Mouse (Mus musculus): Measurements from ENCODE around the gene Adck1. TPM values are rescaled to one million over a fixed set of nuclear protein-coding genes. Genes with fewer than 3 reads are reported as not detected.

Gene Adck1
- total and polyA plus RNA-seq, 2 experiments from 2014 or later: 22.1 to 30.3 TPM

DNA sequence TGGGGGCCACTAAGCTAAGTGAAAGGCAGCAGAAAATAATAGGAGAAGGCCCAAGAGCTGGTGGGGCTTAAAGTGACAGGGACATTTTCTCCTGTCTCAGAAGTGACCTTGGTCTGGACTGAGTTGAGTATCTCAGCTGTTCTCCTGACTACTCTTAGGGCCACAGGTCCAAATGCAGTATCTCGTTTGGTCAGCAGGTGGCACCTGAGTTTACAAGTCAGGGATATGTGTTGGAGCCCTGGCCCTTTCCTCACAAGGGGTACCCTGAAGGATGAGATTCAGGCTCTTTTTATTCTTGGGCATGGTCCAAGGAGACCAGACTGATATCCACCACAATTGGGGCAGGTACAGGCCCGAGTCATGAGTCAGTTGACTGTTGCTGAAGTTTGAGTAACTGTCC lies 44.8 kb downstream of the Adck1 start:
- Histone ChIP-seq H3K27me3 (ENCODE audit: control insufficient read depth, insufficient read depth, low read length) (no peaks in the 10 kb centered on the region), H3K4me3 (ENCODE audit: low read depth, low read length) (no peak overlapping the region), H3K9me3 (replicated peaks; ENCODE audit: control insufficient read depth, low read length) (no peaks in the 10 kb centered on the region), H3K4me1 (ENCODE audit: control insufficient read depth, insufficient read depth) (no peaks in the 10 kb centered on the region), H3K27ac (ENCODE audit: low read depth) (no peak overlapping the region), H3K9ac (replicated peaks; ENCODE audit: low read depth, low read length) (no peak overlapping the region), H3K4me2 (ENCODE audit: low read depth, low read length) (no peak overlapping the region), H3K36me3 (replicated peaks; ENCODE audit: control insufficient read depth, insufficient read depth, low read length) (peaks cover 7% of the 10 kb centered on the region)
- ATAC-seq (ENCODE audit: insufficient read depth, low read depth): no peak
- DNase-seq (ENCODE audit: low spot score): peak; percentile 30
- TF ChIP-seq CTCF (IDR thresholded peaks at IDR 0.05; ENCODE audit: low read depth) (peak; percentile 76), EP300 (IDR thresholded peaks at IDR 0.05; ENCODE audit: low read depth) (no peak)
- 24% methylated on average over 2 of the region's 2 CpGs for WGBS

DNA sequence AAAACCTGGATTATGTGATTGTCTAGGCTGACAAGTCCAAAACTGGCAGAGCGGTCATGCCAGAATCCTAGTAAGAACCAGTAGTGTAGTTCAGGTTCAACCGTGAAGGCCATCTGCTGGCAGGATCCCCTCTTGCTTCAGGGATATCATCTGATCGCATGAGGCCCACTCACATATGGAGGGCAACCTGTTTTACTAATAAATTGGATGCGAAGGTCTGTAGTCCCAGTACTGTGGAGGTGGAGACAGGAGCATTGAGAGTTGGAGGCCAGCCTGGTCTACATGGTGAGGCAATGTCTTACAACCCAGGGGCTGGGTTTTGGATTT lies 47.6 kb downstream of the Adck1 start:
- TF ChIP-seq CTCF (IDR thresholded peaks at IDR 0.05; ENCODE audit: low read depth): no peak
- TF ChIP-seq EP300 (IDR thresholded peaks at IDR 0.05; ENCODE audit: low read depth): no peak
- 96% methylated on average over 4 of the region's 4 CpGs for WGBS
- Histone ChIP-seq H3K9ac (replicated peaks; ENCODE audit: low read depth, low read length) (no peak overlapping the region), H3K4me2 (ENCODE audit: low read depth, low read length) (no peak overlapping the region), H3K4me3 (ENCODE audit: low read depth, low read length) (no peak overlapping the region), H3K27me3 (ENCODE audit: control insufficient read depth, insufficient read depth, low read length) (no peaks in the 10 kb centered on the region), H3K27ac (ENCODE audit: low read depth) (no peak overlapping the region), H3K4me1 (ENCODE audit: control insufficient read depth, insufficient read depth) (no peaks in the 10 kb centered on the region), H3K36me3 (replicated peaks; ENCODE audit: control insufficient read depth, insufficient read depth, low read length) (peaks cover 17% of the 10 kb centered on the region), H3K9me3 (replicated peaks; ENCODE audit: control insufficient read depth, low read length) (no peaks in the 10 kb centered on the region)
- DNase-seq (ENCODE audit: low spot score): no peak
- ATAC-seq (ENCODE audit: insufficient read depth, low read depth): no peak

DNA sequence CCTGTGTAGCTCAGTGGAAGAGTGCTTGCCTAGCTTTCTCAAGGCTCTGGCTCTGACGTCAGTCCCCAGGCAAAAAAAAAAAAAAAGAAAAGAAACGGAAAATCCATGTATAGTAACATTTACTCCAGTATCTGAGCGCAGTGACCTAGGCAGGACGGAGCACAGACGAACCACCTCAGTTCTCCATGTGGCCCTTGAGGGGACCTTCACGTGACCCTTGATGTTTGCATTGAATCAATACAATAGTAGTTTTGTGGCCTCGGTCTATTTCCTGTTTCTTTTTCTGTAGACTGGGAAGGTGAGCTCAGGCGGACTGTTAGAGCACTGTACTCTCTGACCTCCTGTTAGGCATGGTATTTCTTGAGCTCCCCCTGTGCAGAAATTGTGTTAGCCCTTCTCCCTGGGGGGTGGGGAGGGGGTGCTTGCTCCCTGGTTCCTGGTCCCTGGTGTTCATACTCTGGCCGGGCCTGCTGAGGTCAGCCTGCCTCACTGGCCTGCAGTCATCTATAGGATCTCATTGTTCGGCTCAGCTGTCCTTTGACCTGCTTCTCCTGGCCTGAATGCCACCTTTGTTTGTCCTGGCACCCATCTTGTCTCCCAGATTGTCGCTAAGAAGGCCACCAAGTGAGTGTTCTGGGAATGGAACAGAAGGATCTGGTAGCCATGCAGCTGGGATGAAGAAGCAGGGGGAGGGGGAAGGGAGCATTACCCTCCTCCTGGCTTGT lies 48.1 kb downstream of the Adck1 start:
- peaks cover 17% of the 10 kb centered on the region for H3K36me3 ChIP-seq (replicated peaks; ENCODE audit: control insufficient read depth, insufficient read depth, low read length)
- no peaks in the 10 kb centered on the region for H3K4me1 ChIP-seq (ENCODE audit: control insufficient read depth, insufficient read depth)
- H3K4me3 ChIP-seq (ENCODE audit: low read depth, low read length): no peak overlapping the region
- ATAC-seq (ENCODE audit: insufficient read depth, low read depth) (no peak), DNase-seq (ENCODE audit: low spot score) (no peak)
- TF ChIP-seq EP300 (IDR thresholded peaks at IDR 0.05; ENCODE audit: low read depth) (no peak), CTCF (IDR thresholded peaks at IDR 0.05; ENCODE audit: low read depth) (no peak)
- no peaks in the 10 kb centered on the region for H3K27me3 ChIP-seq (ENCODE audit: control insufficient read depth, insufficient read depth, low read length)
- H3K9ac ChIP-seq (replicated peaks; ENCODE audit: low read depth, low read length): no peak overlapping the region
- WGBS: 59% methylated on average over 11 of the region's 11 CpGs
- no peak overlapping the region for H3K4me2 ChIP-seq (ENCODE audit: low read depth, low read length)
- no peak overlapping the region for H3K27ac ChIP-seq (ENCODE audit: low read depth)
- no peaks in the 10 kb centered on the region for H3K9me3 ChIP-seq (replicated peaks; ENCODE audit: control insufficient read depth, low read length)

DNA sequence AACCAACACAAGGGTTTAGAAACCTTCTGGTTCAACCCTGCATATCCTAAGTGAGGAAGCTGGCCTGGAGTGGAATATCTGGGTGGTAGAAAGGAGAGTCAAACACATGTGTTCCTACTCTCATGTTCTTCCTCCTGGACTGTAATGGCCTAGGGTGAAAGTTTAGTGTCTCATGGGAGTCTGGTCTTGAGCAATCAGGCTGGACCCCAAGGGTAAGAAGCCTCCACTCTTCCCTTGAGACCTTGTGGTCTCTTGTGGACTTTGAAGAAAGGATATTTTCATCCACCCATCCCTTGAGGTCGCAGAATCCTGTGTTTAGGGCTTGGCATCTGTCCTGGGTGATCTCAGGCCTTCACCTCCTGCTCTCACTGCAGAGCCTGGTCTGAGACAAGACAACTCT lies 52.9 kb downstream of the Adck1 start:
- H3K4me3 ChIP-seq (ENCODE audit: low read depth, low read length): no peak overlapping the region
- H3K27ac ChIP-seq (ENCODE audit: low read depth): no peak overlapping the region
- no peak for ATAC-seq (ENCODE audit: insufficient read depth, low read depth)
- WGBS: 80% methylated on average over 1 of the region's 1 CpGs
- H3K36me3 ChIP-seq (replicated peaks; ENCODE audit: control insufficient read depth, insufficient read depth, low read length): peaks cover 17% of the 10 kb centered on the region
- DNase-seq (ENCODE audit: low spot score): no peak
- H3K9ac ChIP-seq (replicated peaks; ENCODE audit: low read depth, low read length): no peak overlapping the region
- no peaks in the 10 kb centered on the region for H3K27me3 ChIP-seq (ENCODE audit: control insufficient read depth, insufficient read depth, low read length)
- no peaks in the 10 kb centered on the region for H3K9me3 ChIP-seq (replicated peaks; ENCODE audit: control insufficient read depth, low read length)
- no peaks in the 10 kb centered on the region for H3K4me1 ChIP-seq (ENCODE audit: control insufficient read depth, insufficient read depth)
- H3K4me2 ChIP-seq (ENCODE audit: low read depth, low read length): no peak overlapping the region
- TF ChIP-seq EP300 (IDR thresholded peaks at IDR 0.05; ENCODE audit: low read depth): no peak
- TF ChIP-seq CTCF (IDR thresholded peaks at IDR 0.05; ENCODE audit: low read depth): no peak

DNA sequence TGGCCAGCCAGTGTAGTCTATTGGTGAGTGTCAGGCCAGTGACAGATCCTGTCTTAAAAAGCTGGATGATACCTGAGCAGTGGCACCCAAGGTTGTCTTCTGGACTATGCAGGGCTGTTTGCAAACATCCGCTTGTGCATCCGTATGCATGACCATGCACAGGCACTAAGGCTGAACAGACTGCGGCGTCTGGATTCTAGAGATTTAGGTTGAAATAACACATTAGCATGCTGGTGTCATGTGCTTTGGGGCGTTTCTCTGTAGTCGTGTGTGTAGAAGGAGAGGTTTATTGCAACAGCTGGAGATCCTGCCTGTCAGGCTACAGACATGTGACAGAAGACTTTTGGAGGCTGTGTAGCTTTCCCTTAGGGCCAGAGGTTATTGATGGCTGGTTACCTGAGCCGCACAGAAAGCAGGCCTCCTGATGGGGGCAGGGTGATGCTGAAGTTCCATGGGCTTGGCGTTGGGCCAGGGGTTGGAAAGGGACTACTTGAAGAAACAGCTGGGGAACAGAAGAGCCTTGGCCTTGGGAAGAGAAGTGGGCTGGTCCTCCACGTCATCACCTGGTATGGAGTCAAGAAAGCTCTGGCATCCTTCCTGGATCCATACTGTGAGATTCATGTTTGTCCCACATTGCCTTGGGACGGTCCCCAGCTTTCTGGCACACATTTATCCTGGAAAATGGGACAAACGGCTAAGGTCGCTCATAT lies 59.7 kb downstream of the Adck1 start:
- TF ChIP-seq EP300 (IDR thresholded peaks at IDR 0.05; ENCODE audit: low read depth): no peak
- WGBS: 72% methylated on average over 12 of the region's 12 CpGs
- H3K4me1 ChIP-seq (ENCODE audit: control insufficient read depth, insufficient read depth): no peaks in the 10 kb centered on the region
- H3K9ac ChIP-seq (replicated peaks; ENCODE audit: low read depth, low read length): no peak overlapping the region
- H3K27ac ChIP-seq (ENCODE audit: low read depth): no peak overlapping the region
- no peak overlapping the region for H3K4me3 ChIP-seq (ENCODE audit: low read depth, low read length)
- no peaks in the 10 kb centered on the region for H3K9me3 ChIP-seq (replicated peaks; ENCODE audit: control insufficient read depth, low read length)
- H3K36me3 ChIP-seq (replicated peaks; ENCODE audit: control insufficient read depth, insufficient read depth, low read length): no peaks in the 10 kb centered on the region
- ATAC-seq (ENCODE audit: insufficient read depth, low read depth) (peak; percentile 34), DNase-seq (ENCODE audit: low spot score) (peak; percentile 5)
- H3K27me3 ChIP-seq (ENCODE audit: control insufficient read depth, insufficient read depth, low read length): no peaks in the 10 kb centered on the region
- H3K4me2 ChIP-seq (ENCODE audit: low read depth, low read length): no peak overlapping the region
